Mouse (Mus musculus): ENCODE results near the gene Grin2d. TPM values are rescaled to one million over a fixed set of nuclear protein-coding genes. Genes with fewer than 3 reads are reported as not detected.

Gene Grin2d
- total and polyA plus RNA-seq, 3 experiments, result 0.04 to 0.07 TPM; not detected in 1

- H3K27ac ChIP-seq (ENCODE audit: insufficient read depth, low read depth), result no peak overlapping the region
- H3K9ac ChIP-seq (ENCODE audit: insufficient read depth, low read depth), result no peak overlapping the region
- no peak overlapping the region for H3K4me3 ChIP-seq (replicated peaks in 1 of 3; ENCODE audit: low read depth in 2 of 3, low read length in 2 of 3, poor library complexity in 1 of 3)
- DNase-seq (ENCODE audit: extremely low read depth), result no peak
- H3K36me3 ChIP-seq (replicated peaks in 1 of 2; ENCODE audit: control insufficient read depth in 1 of 2, insufficient read depth in 1 of 2, low read length in 1 of 2), result peaks cover 21 to 60% of the 10 kb centered on the region in 2 experiments
- peaks cover 0 to 15% of the 10 kb centered on the region in 2 experiments; a peak in 2 of 4 replicates for H3K4me1 ChIP-seq (ENCODE audit: control insufficient read depth in 1 of 2, insufficient read depth in 2 of 2)
- no peaks in the 10 kb centered on the region for H3K79me2 ChIP-seq (replicated peaks; ENCODE audit: control insufficient read depth, extremely low read depth, insufficient read depth, poor library complexity, severe bottlenecking)
- dilution Hi-C loops (cut with MboI; ENCODE audit: extremely low pct_ligation_motif_present, extremely low pct_unique_long_range_greater_than_20kb, low sequenced_read_pairs) (no loop called here), in situ Hi-C loops (cut with MboI; ENCODE audit: low pct_ligation_motif_present, low pct_unique_long_range_greater_than_20kb, low sequenced_read_pairs) (no loop called here)
- H3K9me3 ChIP-seq (replicated peaks; ENCODE audit: low read length), result peaks cover 4% of the 10 kb centered on the region
- no peaks in the 10 kb centered on the region for H3K27me3 ChIP-seq (replicated peaks)
- TF ChIP-seq SMC3 (IDR thresholded peaks at IDR 0.05; ENCODE audit: low read depth, low read length) (no peak), BHLHE40 (IDR thresholded peaks at IDR 0.05; ENCODE audit: low read depth, low read length) (no peak), ZMIZ1 (IDR thresholded peaks at IDR 0.05; ENCODE audit: low read depth, low read length) (no peak), MEF2A (IDR thresholded peaks at IDR 0.05; ENCODE audit: borderline replicate concordance, low read depth, low read length) (no peak)
- H3K4me2 ChIP-seq (ENCODE audit: insufficient read depth, low read depth, poor library complexity, severe bottlenecking), result no peak overlapping the region
Observed at GRCm38 (mm10) chr7:45909145-45909544, 31.0 kb upstream of the Grin2d start.

- H3K27ac ChIP-seq (ENCODE audit: insufficient read depth, low read depth), result no peak overlapping the region
- H3K4me2 ChIP-seq (ENCODE audit: insufficient read depth, low read depth, poor library complexity, severe bottlenecking), result no peak overlapping the region
- no peaks in the 10 kb centered on the region for H3K27me3 ChIP-seq (replicated peaks)
- dilution Hi-C loops (cut with MboI; ENCODE audit: extremely low pct_ligation_motif_present, extremely low pct_unique_long_range_greater_than_20kb, low sequenced_read_pairs), result no loop called here
- H3K79me2 ChIP-seq (replicated peaks; ENCODE audit: control insufficient read depth, extremely low read depth, insufficient read depth, poor library complexity, severe bottlenecking), result no peaks in the 10 kb centered on the region
- no peak overlapping the region for H3K9ac ChIP-seq (ENCODE audit: insufficient read depth, low read depth)
- H3K9me3 ChIP-seq (replicated peaks; ENCODE audit: low read length), result peaks cover 4% of the 10 kb centered on the region
- peaks cover 21 to 54% of the 10 kb centered on the region in 2 experiments for H3K36me3 ChIP-seq (replicated peaks in 1 of 2; ENCODE audit: control insufficient read depth in 1 of 2, insufficient read depth in 1 of 2, low read length in 1 of 2)
- no peak overlapping the region for H3K4me3 ChIP-seq (replicated peaks in 1 of 3; ENCODE audit: low read depth in 2 of 3, low read length in 2 of 3, poor library complexity in 1 of 3)
- in situ Hi-C loops (cut with MboI; ENCODE audit: low pct_ligation_motif_present, low pct_unique_long_range_greater_than_20kb, low sequenced_read_pairs), result no loop called here
- peaks cover 0 to 15% of the 10 kb centered on the region in 2 experiments; a peak in 2 of 4 replicates for H3K4me1 ChIP-seq (ENCODE audit: control insufficient read depth in 1 of 2, insufficient read depth in 2 of 2)
- no peak for DNase-seq (ENCODE audit: extremely low read depth)
- TF ChIP-seq UBTF (IDR thresholded peaks at IDR 0.05; ENCODE audit: low read depth, low read length), result no peak
- TF ChIP-seq USF2 (conservative IDR thresholded peaks at IDR 0.05; ENCODE audit: low read depth, low read length), result no peak
- no peak for TF ChIP-seq ETS1 (conservative IDR thresholded peaks at IDR 0.05; ENCODE audit: low read depth, low read length)
- no peak for TF ChIP-seq TCF12 (IDR thresholded peaks at IDR 0.05; ENCODE audit: low read depth, low read length)
- no peak for TF ChIP-seq CHD1 (IDR thresholded peaks at IDR 0.05; ENCODE audit: low read depth, low read length)
- no peak for TF ChIP-seq RAD21 (IDR thresholded peaks at IDR 0.05; ENCODE audit: low read depth, low read length)
- TF ChIP-seq E2F4 (IDR thresholded peaks at IDR 0.05; ENCODE audit: insufficient replicate concordance, low read depth, low read length), result no peak
- TF ChIP-seq POLR2AphosphoS2 (IDR thresholded peaks at IDR 0.05; ENCODE audit: low read depth, low read length), result no peak
- no peak for TF ChIP-seq JUND (conservative IDR thresholded peaks at IDR 0.05; ENCODE audit: low read depth, low read length)
- no peak for TF ChIP-seq CHD2 (IDR thresholded peaks at IDR 0.05; ENCODE audit: low read length)
- no peak for TF ChIP-seq HCFC1 (IDR thresholded peaks at IDR 0.05; ENCODE audit: low read depth, low read length)
- TF ChIP-seq KAT2A (IDR thresholded peaks at IDR 0.05; ENCODE audit: insufficient replicate concordance, low read length), result no peak
- no peak for TF ChIP-seq RCOR1 (conservative IDR thresholded peaks at IDR 0.05; ENCODE audit: low read depth, low read length)
- TF ChIP-seq ELF1 (IDR thresholded peaks at IDR 0.05; ENCODE audit: low read depth, low read length), result no peak
- no peak for TF ChIP-seq ZMIZ1 (IDR thresholded peaks at IDR 0.05; ENCODE audit: low read depth, low read length)
- TF ChIP-seq MAZ (IDR thresholded peaks at IDR 0.05; ENCODE audit: low read depth, low read length), result no peak
- no peak for TF ChIP-seq TBP (conservative IDR thresholded peaks at IDR 0.05; ENCODE audit: low read depth, low read length)
- TF ChIP-seq BHLHE40 (IDR thresholded peaks at IDR 0.05; ENCODE audit: low read depth, low read length), result no peak
Observed at GRCm38 (mm10) chr7:45908384-45908783, 30.2 kb upstream of the Grin2d start.

Data from CH12.LX (cell line).